ENCODE assay signal across 10 mouse cellular contexts in the genomic region with DNA sequence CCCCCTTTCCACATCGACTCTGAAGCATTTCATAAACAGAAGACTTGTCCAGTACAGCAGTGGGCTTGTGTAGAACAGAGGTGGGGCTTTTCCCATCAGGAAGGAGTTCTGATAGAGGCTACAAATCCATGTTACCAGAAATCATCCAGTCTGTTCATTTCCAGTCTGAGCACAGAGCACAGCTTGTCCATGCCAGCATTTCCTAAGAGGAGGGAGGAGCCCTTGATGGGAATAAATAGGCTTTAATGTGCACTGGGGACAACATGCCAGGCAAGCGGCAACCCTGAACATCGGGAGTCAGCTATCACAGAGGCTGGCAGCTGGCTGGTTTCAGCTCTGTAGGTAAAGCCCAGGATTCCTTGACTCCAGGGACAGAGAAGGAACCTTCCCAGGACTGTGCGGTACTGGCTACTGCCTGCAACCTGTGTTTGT. TPM values are rescaled to one million over a fixed set of nuclear protein-coding genes. Genes with fewer than 3 reads are reported as not detected.
DNase-seq lines count a peak whose midpoint lies in the region; ATAC-seq and TF ChIP-seq lines count a peak whose summit lies in the region.
"Had no signal": no experiment of that assay in that cellular context is flagged by ENCODE, and none has a peak within 500 bp of the region (broad histone marks: within the 10 kb centered on the region; RNA-seq: fewer than 3 reads in every experiment).

A gene (plus strand): TSS at position 276 of the 432 bp plus-strand sequence.

- TF ChIP-seq EP300 in liver, postnatal 0 days (IDR thresholded peaks at IDR 0.05; ENCODE audit: low read depth): peak; percentile 79
- peak; percentile 92 for TF ChIP-seq EP300 in lung, postnatal 0 days (IDR thresholded peaks at IDR 0.05)

- peak within 1 kb of the TSS; percentile 46 for H3K27ac ChIP-seq in gastrocnemius, adult 2 months
- H3K27ac ChIP-seq in liver, postnatal 0 days (ENCODE audit: low read depth): peak within 1 kb of the TSS; percentile 67
- no peak within 1 kb of the TSS for H3K27ac ChIP-seq in liver, embryonic 12.5 days
- H3K27ac ChIP-seq in cortical plate, adult 2 months (ENCODE audit: insufficient read depth, low read length): no peak within 1 kb of the TSS; the same call in none of the 2 replicates
- no peak within 1 kb of the TSS for H3K27ac ChIP-seq in lung, postnatal 0 days (ENCODE audit: low read length)
- no peak within 1 kb of the TSS for H3K27ac ChIP-seq in forebrain, embryonic 12.5 days

- intact Hi-C loops in gastrocnemius, adult 2 months (cut with DNase I): no loop called here
- intact Hi-C loops in gastrocnemius, postnatal 14 days (cut with DNase I; ENCODE audit: low total_unique reads): no loop called here

- no peaks in the 10 kb centered on the region for H3K27me3 ChIP-seq in liver, postnatal 0 days (ENCODE audit: insufficient read depth, low read length)
- no peaks in the 10 kb centered on the region for H3K27me3 ChIP-seq in liver, embryonic 12.5 days (replicated peaks)
- H3K27me3 ChIP-seq in lung, postnatal 0 days (replicated peaks; ENCODE audit: insufficient read depth, low read length): no peaks in the 10 kb centered on the region
- H3K27me3 ChIP-seq in forebrain, embryonic 12.5 days: no peaks in the 10 kb centered on the region

- peak within 1 kb of the TSS; percentile 59 for H3K4me3 ChIP-seq in gastrocnemius, adult 2 months
- peak within 1 kb of the TSS; percentile 36 for H3K4me3 ChIP-seq in liver, postnatal 0 days (ENCODE audit: low read depth, low read length)
- H3K4me3 ChIP-seq in liver, embryonic 12.5 days: no peak within 1 kb of the TSS
- peak within 1 kb of the TSS; percentile 28; the same call in 1 of the 2 replicates for H3K4me3 ChIP-seq in cortical plate, adult 2 months (ENCODE audit: insufficient read depth, low read length)
- H3K4me3 ChIP-seq in lung, postnatal 0 days (ENCODE audit: low read depth, low read length): no peak within 1 kb of the TSS
- no peak within 1 kb of the TSS for H3K4me3 ChIP-seq in forebrain, embryonic 12.5 days (replicated peaks)

- peak within 1 kb of the TSS; percentile 65 for H3K4me2 ChIP-seq in liver, postnatal 0 days (ENCODE audit: low read depth, low read length)
- no peak within 1 kb of the TSS for H3K4me2 ChIP-seq in liver, embryonic 12.5 days
- no peak within 1 kb of the TSS for H3K4me2 ChIP-seq in lung, postnatal 0 days (replicated peaks; ENCODE audit: low read depth, low read length)
- H3K4me2 ChIP-seq in forebrain, embryonic 12.5 days: no peak within 1 kb of the TSS
- H3K4me2 ChIP-seq: lung, embryonic 14.5 days had no signal

- ATAC-seq in liver, postnatal 0 days: peak; percentile 71
- no peak for ATAC-seq in liver, embryonic 12.5 days
- peak; percentile 79 for ATAC-seq in lung, postnatal 0 days
- ATAC-seq in forebrain, embryonic 12.5 days (ENCODE audit: low FRiP score): no peak

- H3K36me3 ChIP-seq in liver, postnatal 0 days (replicated peaks; ENCODE audit: insufficient read depth, low read length): no peaks in the 10 kb centered on the region
- H3K36me3 ChIP-seq in liver, embryonic 12.5 days: no peaks in the 10 kb centered on the region
- no peaks in the 10 kb centered on the region for H3K36me3 ChIP-seq in lung, postnatal 0 days (ENCODE audit: insufficient read depth, low read length)
- no peaks in the 10 kb centered on the region for H3K36me3 ChIP-seq in forebrain, embryonic 12.5 days (replicated peaks)

- 0 out of 2 replicates have a peak, but pooled peaks cover 3% of the 10 kb centered on the region for H3K4me1 ChIP-seq in liver, postnatal 0 days (ENCODE audit: insufficient read depth)
- no peaks in the 10 kb centered on the region for H3K4me1 ChIP-seq in liver, embryonic 12.5 days
- H3K4me1 ChIP-seq in cortical plate, adult 2 months (ENCODE audit: control insufficient read depth, insufficient read depth, low read length): peaks cover 1% of the 10 kb centered on the region; the same call in 1 of the 2 replicates
- H3K4me1 ChIP-seq in lung, postnatal 0 days (ENCODE audit: insufficient read depth, low read depth, low read length): no peaks in the 10 kb centered on the region
- H3K4me1 ChIP-seq in forebrain, embryonic 12.5 days: no peaks in the 10 kb centered on the region

- 0 out of 2 replicates have a peak, but pooled peaks have one; percentile 11 for TF ChIP-seq POLR2A in cortical plate, adult 2 months (IDR thresholded peaks at IDR 0.05; ENCODE audit: extremely low read depth, insufficient read depth, low read length)

- WGBS in liver, postnatal 0 days (ENCODE audit: insufficient replicate concordance): 53% methylated on average over 4 of the region's 4 CpGs
- 62% methylated on average over 4 of the region's 4 CpGs for WGBS in liver, embryonic 12.5 days (ENCODE audit: insufficient replicate concordance)
- WGBS in lung, postnatal 0 days: 42% methylated on average over 4 of the region's 4 CpGs
- WGBS in forebrain, embryonic 12.5 days: 69% methylated on average over 4 of the region's 4 CpGs

- no peak for TF ChIP-seq CTCF in gastrocnemius, adult 2 months (IDR thresholded peaks at IDR 0.05)
- TF ChIP-seq CTCF in liver, postnatal 0 days (IDR thresholded peaks at IDR 0.05; ENCODE audit: low read depth): no peak
- no peak for TF ChIP-seq CTCF in cortical plate, adult 2 months (IDR thresholded peaks at IDR 0.05; ENCODE audit: extremely low read depth, insufficient read depth, low read length)
- no peak for TF ChIP-seq CTCF in lung, postnatal 0 days (IDR thresholded peaks at IDR 0.05)

- peak within 1 kb of the TSS; percentile 50 for H3K9ac ChIP-seq in liver, postnatal 0 days (replicated peaks)
- no peak within 1 kb of the TSS for H3K9ac ChIP-seq in liver, embryonic 12.5 days
- H3K9ac ChIP-seq in lung, postnatal 0 days (replicated peaks; ENCODE audit: low read depth): no peak within 1 kb of the TSS
- no peak within 1 kb of the TSS for H3K9ac ChIP-seq in forebrain, embryonic 12.5 days
- H3K9ac ChIP-seq: lung, embryonic 14.5 days had no signal

- DNase-seq in gastrocnemius, adult 2 months: peak; percentile 20
- DNase-seq in gastrocnemius, postnatal 14 days: no peak
- DNase-seq in liver, postnatal 0 days: peak; percentile 61
- peak; percentile 79 for DNase-seq in lung, postnatal 0 days (ENCODE audit: low spot score)
- no peak for DNase-seq in c-Kit-positive CD71-positive TER-119-positive erythroid progenitor cells, embryonic 14.5 days (ENCODE audit: low spot score)
- DNase-seq: kidney, adult 9 months; lung, embryonic 14.5 days had no signal

- no peaks in the 10 kb centered on the region for H3K9me3 ChIP-seq in liver, postnatal 0 days (ENCODE audit: low read length)
- no peaks in the 10 kb centered on the region for H3K9me3 ChIP-seq in liver, embryonic 12.5 days (replicated peaks)
- H3K9me3 ChIP-seq in lung, postnatal 0 days (ENCODE audit: low read length): no peaks in the 10 kb centered on the region
- H3K9me3 ChIP-seq in forebrain, embryonic 12.5 days: no peaks in the 10 kb centered on the region

RNA-seq across cellular contexts. Expression of the gene that starts here (rescaled TPM):
- 1 to 10 TPM; 4.2 to 4.5 TPM for total RNA-seq in gastrocnemius, adult 2 months (2021)
- 1 to 10 TPM; 1.5 to 2.5 TPM for total RNA-seq in gastrocnemius, postnatal 14 days (2021)
- 302 and 340 TPM in 2 replicates for polyA plus RNA-seq in liver, postnatal 0 days (2015; fragmentation: Nextera tagmentation; extraction: Ambion mirVana)
- polyA plus RNA-seq in liver, embryonic 12.5 days (2016; fragmentation: Nextera tagmentation; extraction: Ambion mirVana): not detected in 2 replicates
- polyA plus RNA-seq in cortical plate, adult 2 months (2012; rRNA removed): 9.7 and 19.6 TPM in 2 replicates
- 7.9 and 12.1 TPM in 2 replicates for polyA plus RNA-seq in lung, postnatal 0 days (2015; fragmentation: Nextera tagmentation; extraction: Ambion mirVana)
- polyA plus RNA-seq in forebrain, embryonic 12.5 days (2016; fragmentation: Nextera tagmentation; extraction: Ambion mirVana): not detected in 2 replicates
- polyA plus RNA-seq: lung, embryonic 14.5 days had no signal

Comparison
In these comparisons a context has a peak if more than half of its experiments do, and no peak if none do; other contexts are left out.
1. RNA of the gene that starts here (polyA plus RNA-seq): 302 to 340 TPM in liver, postnatal 0 days; 7.9 to 12.1 TPM in lung, postnatal 0 days, 9.7 to 19.6 TPM in cortical plate, adult 2 months, not detected in liver, embryonic 12.5 days and not detected in forebrain, embryonic 12.5 days; every median in the first group is over 10 times any median in the second.
2. DNase-seq: peak in gastrocnemius, adult 2 months (single experiment), liver, postnatal 0 days (single experiment) and lung, postnatal 0 days (single experiment); none in gastrocnemius, postnatal 14 days (single experiment) and c-Kit-positive CD71-positive TER-119-positive erythroid progenitor cells, embryonic 14.5 days (single experiment).
3. H3K27ac ChIP-seq: peak in gastrocnemius, adult 2 months (single experiment) and liver, postnatal 0 days (single experiment); none in liver, embryonic 12.5 days (single experiment), cortical plate, adult 2 months (single experiment), lung, postnatal 0 days (single experiment) and forebrain, embryonic 12.5 days (single experiment).
4. H3K4me3 ChIP-seq: peak in gastrocnemius, adult 2 months (single experiment), liver, postnatal 0 days (single experiment) and cortical plate, adult 2 months (single experiment); none in liver, embryonic 12.5 days (single experiment), lung, postnatal 0 days (single experiment) and forebrain, embryonic 12.5 days (single experiment).
5. ATAC-seq: peak in liver, postnatal 0 days (single experiment) and lung, postnatal 0 days (single experiment); none in liver, embryonic 12.5 days (single experiment) and forebrain, embryonic 12.5 days (single experiment).